ENCODE assay signal across 8 mouse cellular contexts in the genomic region with DNA sequence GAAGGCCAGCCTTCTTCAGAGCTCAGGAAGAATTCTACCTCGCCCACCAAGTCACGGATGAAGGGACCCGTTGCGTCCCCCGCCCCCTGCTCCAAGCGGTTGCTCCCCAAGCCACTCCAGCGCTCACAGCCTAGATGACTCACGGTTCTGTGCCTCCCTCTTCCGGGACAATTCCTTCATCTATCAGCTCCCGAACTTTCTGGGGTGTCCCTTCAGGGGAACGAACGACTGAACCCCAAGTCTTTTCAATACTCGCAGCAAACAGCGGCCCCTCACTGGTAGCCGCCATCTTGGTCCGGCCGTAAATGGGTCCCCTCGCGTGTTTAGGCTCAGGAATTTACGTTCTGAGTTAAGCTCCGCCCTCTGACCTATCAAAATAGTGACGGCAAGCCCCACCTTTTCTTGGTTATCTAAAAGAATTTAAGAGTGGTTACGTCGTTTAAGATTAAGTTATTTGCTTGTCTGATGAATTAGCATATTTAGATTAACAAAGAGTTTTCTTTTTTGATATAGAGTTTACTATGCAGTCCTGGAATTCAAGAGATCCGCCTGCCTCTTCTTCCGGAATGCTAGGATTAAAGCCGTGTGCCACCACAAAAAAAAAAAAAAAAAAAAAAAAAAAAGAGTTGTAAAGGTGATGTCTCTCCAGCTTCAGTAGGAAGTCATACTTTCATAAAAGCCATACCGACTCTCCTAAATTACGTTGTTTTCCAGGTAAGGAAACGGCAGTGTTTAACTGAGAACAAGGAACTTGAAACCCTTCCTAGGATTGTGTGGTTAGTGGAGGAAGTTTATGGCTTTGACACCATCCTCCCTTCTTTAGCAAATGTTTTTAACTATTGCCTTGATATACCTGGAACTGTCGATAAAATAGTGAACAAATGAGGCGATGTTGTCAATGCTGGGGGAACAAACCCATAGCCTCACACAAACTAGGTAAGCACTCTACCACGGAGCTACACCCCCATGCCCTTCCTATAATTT. TPM values are rescaled to one million over a fixed set of nuclear protein-coding genes. Genes with fewer than 3 reads are reported as not detected.
DNase-seq lines count a peak whose midpoint lies in the region; ATAC-seq lines count a peak whose summit lies in the region.

Zc3hc1 (minus strand) TSS at position 315 of the 984 bp plus-strand sequence.

- peaks cover 6% of the 10 kb centered on the region for H3K4me1 ChIP-seq in heart, embryonic 13.5 days
- peaks cover 14% of the 10 kb centered on the region for H3K4me1 ChIP-seq in liver, embryonic 12.5 days
- no peaks in the 10 kb centered on the region for H3K4me1 ChIP-seq in stomach, embryonic 15.5 days

- H3K9me3 ChIP-seq in heart, embryonic 13.5 days = no peaks in the 10 kb centered on the region
- no peaks in the 10 kb centered on the region for H3K9me3 ChIP-seq in liver, embryonic 12.5 days (replicated peaks)
- no peaks in the 10 kb centered on the region for H3K9me3 ChIP-seq in stomach, embryonic 15.5 days

- WGBS in heart, embryonic 13.5 days = 15% methylated on average over 33 of the region's 33 CpGs
- WGBS in liver, embryonic 12.5 days (ENCODE audit: insufficient replicate concordance) = 11% methylated on average over 33 of the region's 33 CpGs
- WGBS in stomach, embryonic 15.5 days = 15% methylated on average over 33 of the region's 33 CpGs

- peak within 1 kb of the TSS; percentile 70 for H3K4me2 ChIP-seq in heart, embryonic 13.5 days
- H3K4me2 ChIP-seq in liver, embryonic 12.5 days = peak within 1 kb of the TSS; percentile 75
- H3K4me2 ChIP-seq in stomach, embryonic 15.5 days = peak within 1 kb of the TSS; percentile 44

- peak within 1 kb of the TSS; percentile 88 for H3K9ac ChIP-seq in heart, embryonic 13.5 days
- peak within 1 kb of the TSS; percentile 82 for H3K9ac ChIP-seq in liver, embryonic 12.5 days
- H3K9ac ChIP-seq in stomach, embryonic 15.5 days = peak within 1 kb of the TSS; percentile 53; the same call in 1 of the 2 replicates

- peak; percentile 93 for DNase-seq in CD4-positive, CD25-positive, alpha-beta regulatory T cell, adult 2 months (ENCODE audit: low read depth, low spot score)
- peak; percentile 70 for DNase-seq in brain, embryonic 18.5 days (ENCODE audit: low read depth, low spot score)
- DNase-seq in kidney, postnatal 10 days = peak; percentile 83
- DNase-seq in natural killer cell, adult 2 months (ENCODE audit: low spot score in 2 of 2) = peak; percentile 79 to 86

- peak within 1 kb of the TSS; percentile 74 for H3K4me3 ChIP-seq in heart, embryonic 13.5 days
- peak within 1 kb of the TSS; percentile 88 for H3K4me3 ChIP-seq in liver, embryonic 12.5 days
- H3K4me3 ChIP-seq in stomach, embryonic 15.5 days (replicated peaks) = peak within 1 kb of the TSS; percentile 68

- peak; percentile 100 for ATAC-seq in erythroid progenitor cell, adult 5-6 weeks (replicated peaks; ENCODE audit: low FRiP score, poor library complexity, severe bottlenecking)
- peak; percentile 51 for ATAC-seq in heart, embryonic 13.5 days (ENCODE audit: extremely low read depth, insufficient number of reproducible peaks, low FRiP score, low TSS enrichment)
- ATAC-seq in liver, embryonic 12.5 days = peak; percentile 86
- ATAC-seq in stomach, embryonic 15.5 days (ENCODE audit: insufficient read depth, low FRiP score, low read depth) = peak; percentile 85; the same call in 1 of the 2 replicates

- no peaks in the 10 kb centered on the region for H3K27me3 ChIP-seq in heart, embryonic 13.5 days (replicated peaks)
- no peaks in the 10 kb centered on the region for H3K27me3 ChIP-seq in liver, embryonic 12.5 days (replicated peaks)
- H3K27me3 ChIP-seq in stomach, embryonic 15.5 days (replicated peaks) = no peaks in the 10 kb centered on the region

- peak within 1 kb of the TSS; percentile 51 for H3K27ac ChIP-seq in heart, embryonic 13.5 days (replicated peaks)
- peak within 1 kb of the TSS; percentile 74 for H3K27ac ChIP-seq in liver, embryonic 12.5 days
- no peak within 1 kb of the TSS for H3K27ac ChIP-seq in stomach, embryonic 15.5 days

- peaks cover 21% of the 10 kb centered on the region for H3K36me3 ChIP-seq in heart, embryonic 13.5 days
- peaks cover 13% of the 10 kb centered on the region for H3K36me3 ChIP-seq in liver, embryonic 12.5 days
- peaks cover 6% of the 10 kb centered on the region; the same call in 1 of the 2 replicates for H3K36me3 ChIP-seq in stomach, embryonic 15.5 days

RNA-seq across cellular contexts. Expression of gene Zc3hc1, which starts in this region (rescaled TPM):
- total RNA-seq in erythroid progenitor cell, adult 5-6 weeks (2015; ENCODE audit: low replicate concordance) = 8.4 and 21.6 TPM in 2 replicates
- 9.1 and 13.9 TPM in 2 replicates for total RNA-seq in erythroid progenitor cell, adult 5-6 weeks (2017; ENCODE audit: low replicate concordance)
- polyA plus RNA-seq in heart, embryonic 13.5 days (2015; fragmentation: Nextera tagmentation; extraction: Ambion mirVana) = 44.2 and 46.0 TPM in 2 replicates
- polyA plus RNA-seq in liver, embryonic 12.5 days (2016; fragmentation: Nextera tagmentation; extraction: Ambion mirVana) = 40.8 and 41.9 TPM in 2 replicates
- 40.2 and 43.5 TPM in 2 replicates for polyA plus RNA-seq in stomach, embryonic 15.5 days (2015; fragmentation: Nextera tagmentation; extraction: Ambion mirVana)
